ENCODE assay signal across 9 mouse cellular contexts in the genomic region with DNA sequence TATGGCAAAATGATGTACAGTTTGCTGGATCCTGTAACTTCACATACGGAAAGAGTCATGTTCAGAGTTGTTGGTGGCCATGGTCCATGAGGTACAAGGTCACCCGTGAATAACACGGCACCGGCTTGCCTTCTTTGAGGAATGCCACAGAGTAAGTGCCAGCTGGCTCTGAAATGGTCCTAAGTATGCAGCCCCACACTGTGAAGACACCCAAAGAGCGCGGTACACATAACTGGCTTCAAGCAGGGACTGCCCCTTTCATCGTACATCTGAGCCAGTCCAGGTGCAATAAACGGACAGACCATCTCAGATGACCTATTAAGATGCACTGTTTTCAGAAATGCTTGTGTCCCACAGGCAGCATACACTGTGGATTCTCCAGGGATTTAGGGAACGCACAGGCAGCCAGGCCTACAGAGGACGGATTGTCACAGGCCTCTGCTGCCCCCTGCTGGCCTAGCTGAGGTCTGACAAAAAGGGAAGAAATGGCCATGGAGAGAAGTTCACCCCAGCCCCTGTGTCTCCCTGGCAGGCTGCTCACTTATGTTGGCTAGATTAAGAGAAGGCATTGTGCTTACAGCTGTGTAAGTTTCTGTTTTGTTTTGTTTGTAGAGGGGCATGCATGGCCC.
A peak's percentile ranks its signal among the peaks of the same experiment; 100 is the strongest.
DNase-seq lines count a peak whose midpoint lies in the region; ATAC-seq and TF ChIP-seq lines count a peak whose summit lies in the region.
"Had no signal": no experiment of that assay in that cellular context is flagged by ENCODE, and none has a peak within 500 bp of the region (broad histone marks: within the 10 kb centered on the region; RNA-seq: fewer than 3 reads in every experiment).

No protein-coding gene starts in this region.

- no peak overlapping the region for H3K4me2 ChIP-seq in forebrain, postnatal 0 days (ENCODE audit: low read depth)

- H3K4me3 ChIP-seq in forebrain, postnatal 0 days (ENCODE audit: low read depth, low read length), result no peak overlapping the region
- no peak overlapping the region for H3K4me3 ChIP-seq in hindbrain, embryonic 10.5 days

- WGBS in forebrain, postnatal 0 days, result 44% methylated on average over 10 of the region's 10 CpGs
- 58% methylated on average over 10 of the region's 10 CpGs for WGBS in hindbrain, embryonic 10.5 days

- H3K9ac ChIP-seq in forebrain, postnatal 0 days, result no peak overlapping the region

- H3K9me3 ChIP-seq in forebrain, postnatal 0 days (ENCODE audit: low read length), result no peaks in the 10 kb centered on the region
- H3K9me3 ChIP-seq in hindbrain, embryonic 10.5 days, result no peaks in the 10 kb centered on the region

- H3K4me1 ChIP-seq in forebrain, postnatal 0 days (ENCODE audit: insufficient read depth), result no peaks in the 10 kb centered on the region
- peaks cover 25% of the 10 kb centered on the region for H3K4me1 ChIP-seq in hindbrain, embryonic 10.5 days (replicated peaks)

- peak; percentile 93 for TF ChIP-seq CTCF in forebrain, postnatal 0 days (IDR thresholded peaks at IDR 0.05; ENCODE audit: low read depth)

- H3K27me3 ChIP-seq in forebrain, postnatal 0 days (ENCODE audit: insufficient read depth, low read length), result no peaks in the 10 kb centered on the region
- peaks cover 3% of the 10 kb centered on the region for H3K27me3 ChIP-seq in hindbrain, embryonic 10.5 days (ENCODE audit: insufficient read depth, poor library complexity, severe bottlenecking)

- H3K36me3 ChIP-seq in forebrain, postnatal 0 days (ENCODE audit: insufficient read depth), result peaks cover 4% of the 10 kb centered on the region; the same call in 1 of the 2 replicates
- H3K36me3 ChIP-seq in hindbrain, embryonic 10.5 days, result no peaks in the 10 kb centered on the region

- peak; percentile 79 for DNase-seq in Muller cell, postnatal 12 days (ENCODE audit: inconsistent ontology term)
- peak; percentile 77 to 79 for DNase-seq in cerebellum, adult 18-20 months
- DNase-seq in forebrain, postnatal 0 days, result peak; percentile 82
- peak; percentile 75 for DNase-seq in hindbrain, embryonic 10.5 days (ENCODE audit: low spot score)
- DNase-seq in layer of hippocampus, postnatal 10 days (ENCODE audit: low spot score in 2 of 2), result peak; percentile 84 to 85
- DNase-seq in lung, postnatal 4 days, result peak; percentile 73 to 81
- peak; percentile 70 to 71 for DNase-seq in right cerebral cortex, adult 2 months (ENCODE audit: low spot score in 2 of 2)
- DNase-seq in urinary bladder, postnatal 36 days (ENCODE audit: low spot score in 2 of 2), result peak; percentile 27 to 60

- H3K27ac ChIP-seq in forebrain, postnatal 0 days (ENCODE audit: low read depth, low read length), result peak overlapping the region; percentile 10; the same call in 1 of the 2 replicates
- no peak overlapping the region for H3K27ac ChIP-seq in hindbrain, embryonic 10.5 days
- H3K27ac ChIP-seq: macrophage had no signal

- peak; percentile 79 for ATAC-seq in forebrain, postnatal 0 days
